Mouse (Mus musculus): Measurements from ENCODE around the gene Csrp2. TPM values are rescaled to one million over a fixed set of nuclear protein-coding genes. Genes with fewer than 3 reads are reported as not detected.

Csrp2 gene
- polyA plus RNA-seq, 2 experiments = 13.7 to 15.1 TPM

DNA sequence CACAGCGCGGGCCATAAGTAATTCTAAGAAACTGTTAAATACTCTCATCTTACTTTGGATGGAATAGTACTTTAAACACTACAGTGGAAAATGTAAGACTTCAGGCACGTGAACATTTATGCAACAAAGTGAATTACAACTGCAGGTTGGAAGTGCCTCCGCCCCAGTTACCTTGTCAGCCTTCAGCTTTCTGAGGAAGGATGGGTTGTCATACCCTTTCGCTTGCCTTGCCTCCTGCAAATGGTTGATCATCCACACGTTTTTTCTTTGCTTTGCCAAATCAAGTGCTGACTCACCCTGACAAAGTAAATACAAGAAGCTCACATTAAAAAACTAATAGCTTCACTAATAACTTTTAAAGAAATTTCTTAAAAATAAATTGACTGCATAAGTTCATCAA, 41.3 kb downstream of the Csrp2 start:
- ATAC-seq (ENCODE audit: insufficient read depth) (no peak), DNase-seq (ENCODE audit: low read depth in 3 of 3, low spot score in 3 of 3) (no peak)
- Histone ChIP-seq H3K27ac (no peak overlapping the region), H3K9me3 (ENCODE audit: control insufficient read depth, low read length) (no peaks in the 10 kb centered on the region), H3K36me3 (replicated peaks; ENCODE audit: control insufficient read depth, insufficient read depth, low read depth) (no peaks in the 10 kb centered on the region; the same call in 1 of the 2 replicates), H3K4me1 (replicated peaks; ENCODE audit: control insufficient read depth in 2 of 2, insufficient read depth in 2 of 2, low read length in 1 of 2) (no peaks in the 10 kb centered on the region), H3K4me3 (ENCODE audit: insufficient read depth in 1 of 2, low read depth in 2 of 2, low read length in 2 of 2) (no peak overlapping the region), H3K27me3 (ENCODE audit: control insufficient read depth, insufficient read depth, low read length) (no peaks in the 10 kb centered on the region), H3K4me2 (ENCODE audit: low read depth) (no peak overlapping the region), H3K9ac (replicated peaks) (no peak overlapping the region)
- 78% methylated on average over 6 of the region's 6 CpGs for WGBS (ENCODE audit: insufficient replicate concordance)
- TF ChIP-seq EP300 (IDR thresholded peaks at IDR 0.05; ENCODE audit: low read depth) (no peak), CTCF (IDR thresholded peaks at IDR 0.05; ENCODE audit: low read depth) (no peak)

DNA sequence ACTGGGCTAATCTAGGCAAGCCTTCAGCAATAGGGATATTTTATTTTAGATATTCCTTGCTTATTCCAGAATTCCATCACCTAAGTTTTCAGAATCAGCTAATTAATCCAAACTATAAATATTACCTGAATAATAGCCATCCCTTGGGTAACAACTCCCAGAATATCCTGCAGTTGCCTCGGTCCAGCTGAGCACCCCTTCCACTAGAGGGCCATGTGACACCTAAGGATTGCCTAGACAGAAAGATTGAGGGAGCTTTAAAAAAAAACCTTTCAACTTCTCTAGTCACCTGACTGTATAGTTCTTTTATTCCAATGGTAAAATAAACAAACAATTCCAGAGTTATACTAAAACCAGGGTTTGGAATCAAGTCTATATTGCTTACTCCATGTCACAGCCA, 42.6 kb downstream of the Csrp2 start:
- Histone ChIP-seq H3K9me3 (ENCODE audit: control insufficient read depth, low read length) (no peaks in the 10 kb centered on the region), H3K36me3 (replicated peaks; ENCODE audit: control insufficient read depth, insufficient read depth, low read depth) (no peaks in the 10 kb centered on the region; the same call in 1 of the 2 replicates), H3K27ac (no peak overlapping the region), H3K4me1 (replicated peaks; ENCODE audit: control insufficient read depth in 2 of 2, insufficient read depth in 2 of 2, low read length in 1 of 2) (no peaks in the 10 kb centered on the region), H3K4me3 (ENCODE audit: insufficient read depth in 1 of 2, low read depth in 2 of 2, low read length in 2 of 2) (no peak overlapping the region), H3K9ac (replicated peaks) (no peak overlapping the region), H3K27me3 (ENCODE audit: control insufficient read depth, insufficient read depth, low read length) (no peaks in the 10 kb centered on the region), H3K4me2 (ENCODE audit: low read depth) (no peak overlapping the region)
- DNase-seq (ENCODE audit: low read depth in 3 of 3, low spot score in 3 of 3) (no peak), ATAC-seq (ENCODE audit: insufficient read depth) (no peak)
- WGBS (ENCODE audit: insufficient replicate concordance) = 34% methylated on average over 1 of the region's 1 CpGs
- TF ChIP-seq EP300 (IDR thresholded peaks at IDR 0.05; ENCODE audit: low read depth) (no peak), CTCF (IDR thresholded peaks at IDR 0.05; ENCODE audit: low read depth) (peak; percentile 32; the same call in 1 of the 2 replicates)

DNA sequence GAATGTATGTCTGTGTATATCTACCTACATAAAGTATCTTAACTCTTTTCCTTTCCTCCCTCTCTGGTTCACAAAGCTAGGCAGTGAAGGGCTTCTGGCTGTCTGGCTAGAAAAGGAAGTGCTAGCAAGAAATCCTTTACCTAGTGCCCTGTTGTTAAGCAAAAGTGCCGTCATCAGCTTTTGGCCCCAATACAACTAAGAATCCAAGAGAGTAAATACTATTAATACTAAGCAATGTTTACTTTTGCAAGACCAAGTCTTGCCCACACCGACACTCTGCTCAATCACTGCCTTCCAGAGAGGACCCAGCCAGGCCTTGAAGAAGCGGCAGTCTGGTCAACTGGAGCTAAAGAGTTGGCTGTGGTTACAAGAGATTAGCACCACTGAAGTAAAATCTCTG, 51.5 kb downstream of the Csrp2 start:
- WGBS (ENCODE audit: insufficient replicate concordance) = 75% methylated on average over 3 of the region's 3 CpGs
- DNase-seq (ENCODE audit: low read depth in 3 of 3, low spot score in 3 of 3) (no peak), ATAC-seq (ENCODE audit: insufficient read depth) (no peak)

DNA sequence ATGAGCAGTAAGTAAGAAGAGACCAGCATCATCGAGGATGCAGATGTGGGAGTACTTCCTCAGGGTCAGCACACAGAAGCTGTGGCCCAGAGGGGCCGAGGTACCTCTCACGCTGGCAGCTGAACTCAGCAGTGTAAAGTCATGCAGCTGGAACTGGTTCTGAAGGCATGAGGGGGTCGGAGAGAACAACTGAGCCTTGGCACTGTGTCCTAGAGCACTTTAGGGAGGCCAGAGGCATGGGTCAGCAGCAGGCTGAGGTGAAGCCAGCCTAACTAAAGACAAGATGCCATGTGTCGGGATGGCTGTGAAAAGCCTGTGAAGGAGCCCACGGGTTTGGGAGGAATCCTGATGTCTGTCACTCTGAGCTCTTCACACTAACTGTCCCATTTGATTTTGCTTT, 51.9 kb downstream of the Csrp2 start:
- no peaks in the 10 kb centered on the region for H3K4me1 ChIP-seq (replicated peaks; ENCODE audit: control insufficient read depth in 2 of 2, insufficient read depth in 2 of 2, low read length in 1 of 2)
- DNase-seq (ENCODE audit: low read depth in 3 of 3, low spot score in 3 of 3) (no peak), ATAC-seq (ENCODE audit: insufficient read depth) (no peak)
- H3K27ac ChIP-seq = no peak overlapping the region
- H3K27me3 ChIP-seq (ENCODE audit: control insufficient read depth, insufficient read depth, low read length) = no peaks in the 10 kb centered on the region
- WGBS (ENCODE audit: insufficient replicate concordance) = 69% methylated on average over 6 of the region's 6 CpGs
- no peaks in the 10 kb centered on the region for H3K9me3 ChIP-seq (ENCODE audit: control insufficient read depth, low read length)
- no peak overlapping the region for H3K4me2 ChIP-seq (ENCODE audit: low read depth)
- no peak for TF ChIP-seq CTCF (IDR thresholded peaks at IDR 0.05; ENCODE audit: low read depth)
- no peak for TF ChIP-seq EP300 (IDR thresholded peaks at IDR 0.05; ENCODE audit: low read depth)
- H3K9ac ChIP-seq (replicated peaks) = no peak overlapping the region
- no peaks in the 10 kb centered on the region; the same call in 1 of the 2 replicates for H3K36me3 ChIP-seq (replicated peaks; ENCODE audit: control insufficient read depth, insufficient read depth, low read depth)
- H3K4me3 ChIP-seq (ENCODE audit: insufficient read depth in 1 of 2, low read depth in 2 of 2, low read length in 2 of 2) = no peak overlapping the region

More for the DNA sequence above, 51.5 kb downstream of the Csrp2 start:
- Histone ChIP-seq H3K27ac (no peak overlapping the region), H3K36me3 (replicated peaks; ENCODE audit: control insufficient read depth, insufficient read depth, low read depth) (no peaks in the 10 kb centered on the region; the same call in 1 of the 2 replicates), H3K4me3 (ENCODE audit: insufficient read depth in 1 of 2, low read depth in 2 of 2, low read length in 2 of 2) (no peak overlapping the region), H3K9me3 (ENCODE audit: control insufficient read depth, low read length) (no peaks in the 10 kb centered on the region), H3K4me2 (ENCODE audit: low read depth) (no peak overlapping the region), H3K4me1 (replicated peaks; ENCODE audit: control insufficient read depth in 2 of 2, insufficient read depth in 2 of 2, low read length in 1 of 2) (no peaks in the 10 kb centered on the region), H3K9ac (replicated peaks) (no peak overlapping the region), H3K27me3 (ENCODE audit: control insufficient read depth, insufficient read depth, low read length) (no peaks in the 10 kb centered on the region)
- TF ChIP-seq EP300 (IDR thresholded peaks at IDR 0.05; ENCODE audit: low read depth) (no peak), CTCF (IDR thresholded peaks at IDR 0.05; ENCODE audit: low read depth) (no peak)

DNA sequence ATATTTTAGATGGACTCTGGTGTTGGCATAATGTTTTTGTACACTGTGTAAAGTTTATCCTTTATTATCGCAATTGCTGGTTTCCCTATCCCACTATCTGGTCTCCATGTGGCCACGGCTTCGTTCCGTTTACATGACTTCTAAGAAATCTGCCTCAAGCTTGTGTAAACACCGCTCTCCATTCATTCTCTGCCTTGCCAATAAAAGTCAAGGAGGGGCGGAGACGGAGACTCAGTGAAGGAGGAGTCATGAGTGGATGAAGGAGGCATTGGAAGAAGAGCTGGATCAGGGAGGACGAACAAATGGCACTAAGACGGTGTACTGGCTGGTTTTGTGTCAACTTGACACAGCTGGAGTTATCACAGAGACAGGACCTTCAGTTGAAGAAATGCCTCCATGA, 52.4 kb downstream of the Csrp2 start:
- 78% methylated on average over 9 of the region's 9 CpGs for WGBS (ENCODE audit: insufficient replicate concordance)
- Histone ChIP-seq H3K27ac (no peak overlapping the region), H3K27me3 (ENCODE audit: control insufficient read depth, insufficient read depth, low read length) (no peaks in the 10 kb centered on the region), H3K9ac (replicated peaks) (no peak overlapping the region), H3K36me3 (replicated peaks; ENCODE audit: control insufficient read depth, insufficient read depth, low read depth) (no peaks in the 10 kb centered on the region; the same call in 1 of the 2 replicates), H3K4me2 (ENCODE audit: low read depth) (no peak overlapping the region), H3K9me3 (ENCODE audit: control insufficient read depth, low read length) (no peaks in the 10 kb centered on the region), H3K4me3 (ENCODE audit: insufficient read depth in 1 of 2, low read depth in 2 of 2, low read length in 2 of 2) (no peak overlapping the region), H3K4me1 (replicated peaks; ENCODE audit: control insufficient read depth in 2 of 2, insufficient read depth in 2 of 2, low read length in 1 of 2) (no peaks in the 10 kb centered on the region)
- no peak for TF ChIP-seq EP300 (IDR thresholded peaks at IDR 0.05; ENCODE audit: low read depth)
- TF ChIP-seq CTCF (IDR thresholded peaks at IDR 0.05; ENCODE audit: low read depth) = no peak
- no peak for DNase-seq (ENCODE audit: low read depth in 3 of 3, low spot score in 3 of 3)
- no peak for ATAC-seq (ENCODE audit: insufficient read depth)
